Mouse (Mus musculus): ENCODE results near the gene Txn1. TPM values are rescaled to one million over a fixed set of nuclear protein-coding genes. Genes with fewer than 3 reads are reported as not detected.

Gene Txn1
- 10 to 100 TPM; 59.0 to 75.2 (median 65.4) TPM for total RNA-seq (2022)

GRCm38 (mm10) chr4:57956029-57956960 lies at the start of gene Txn1:
Gene Txn1 (minus strand): TSS chr4:57956411.
- peak; percentile 97 to 98 for DNase-seq (ENCODE audit: low spot score in 2 of 2)

DNA sequence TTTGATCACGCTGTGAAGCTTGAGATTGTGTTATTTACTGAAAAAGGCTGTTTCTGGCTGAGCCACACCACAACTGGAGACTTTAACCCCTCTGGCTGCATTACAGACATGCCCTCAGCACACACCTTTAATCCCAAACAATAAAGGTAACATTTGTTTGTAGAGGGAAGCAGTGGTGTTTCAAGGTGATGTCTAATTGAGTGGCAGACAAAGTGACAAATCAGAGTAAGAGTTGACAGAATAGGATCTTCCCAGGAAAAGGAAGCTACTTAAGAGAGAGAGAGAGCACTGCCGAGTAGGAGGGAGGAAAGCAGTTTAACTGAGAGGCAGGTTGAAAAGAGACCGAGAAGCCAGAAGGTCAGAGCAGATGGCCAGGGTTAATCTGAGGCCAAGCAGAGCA lies 47.3 kb upstream of the Txn1 start:
- DNase-seq (ENCODE audit: low spot score in 2 of 2) = no peak

GRCm38 (mm10) chr4:57991425-57991824 lies 35.2 kb upstream of the Txn1 start:
- no peak for DNase-seq (ENCODE audit: low spot score in 2 of 2)

DNA sequence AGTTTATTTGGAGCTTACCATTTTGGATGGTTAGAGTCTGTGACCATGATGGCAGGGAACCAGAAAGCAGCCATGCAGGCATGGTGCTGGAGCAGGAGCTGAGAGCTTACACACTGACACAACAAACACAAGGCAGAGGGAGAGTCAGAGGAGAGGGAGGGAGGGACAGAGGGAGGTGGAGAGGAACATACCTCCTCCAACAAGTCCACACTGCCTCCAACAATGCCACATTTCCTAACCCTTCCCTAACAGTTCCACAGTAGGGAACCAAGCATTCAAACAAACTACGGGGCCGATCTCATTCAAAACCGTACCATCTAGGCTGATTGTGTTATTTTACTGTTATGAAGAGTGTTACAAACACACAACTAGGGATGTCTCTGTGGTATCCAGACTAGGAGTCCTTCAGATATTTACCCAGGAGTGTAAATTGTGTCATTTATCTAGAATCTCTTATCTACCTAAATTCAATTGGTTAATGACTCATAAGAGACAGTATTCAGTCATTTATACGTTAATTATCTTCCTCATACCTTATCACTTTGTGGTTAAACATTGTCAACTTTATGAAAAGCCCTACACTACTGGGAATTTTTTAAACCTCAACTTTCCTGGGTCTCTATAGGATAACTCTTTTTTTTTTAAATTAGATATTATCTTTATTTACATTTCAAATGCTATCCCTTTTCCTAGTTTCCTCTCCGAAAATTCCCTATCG lies 18.3 kb upstream of the Txn1 start:
- no peak for DNase-seq (ENCODE audit: low spot score in 2 of 2)

- no peak for DNase-seq (ENCODE audit: low spot score in 2 of 2)
Observed at GRCm38 (mm10) chr4:57973592-57974268, 17.5 kb upstream of the Txn1 start.

GRCm38 (mm10) chr4:57970285-57970684 lies 14.1 kb upstream of the Txn1 start:
- DNase-seq (ENCODE audit: low spot score in 2 of 2) = no peak

DNA sequence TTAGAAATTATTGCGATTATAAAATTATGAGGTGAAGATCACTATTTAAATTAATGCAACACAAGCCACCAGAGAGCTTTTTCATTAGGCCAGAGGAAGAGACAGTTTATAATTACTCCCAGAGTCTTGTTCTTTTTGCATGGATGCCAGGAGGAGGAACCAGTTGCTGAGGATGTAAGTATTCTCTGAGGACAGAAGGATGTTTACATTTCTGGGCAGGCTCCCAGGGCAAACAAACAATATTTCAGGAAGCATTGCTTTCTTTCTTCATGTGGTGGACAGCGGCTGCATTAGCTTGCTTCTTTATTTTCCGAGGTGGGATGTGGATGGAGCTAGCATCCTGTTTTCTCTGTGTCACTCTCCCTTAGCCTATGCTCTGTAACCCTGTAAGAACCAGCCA lies 11.0 kb upstream of the Txn1 start:
- no peak for DNase-seq (ENCODE audit: low spot score in 2 of 2)

DNA sequence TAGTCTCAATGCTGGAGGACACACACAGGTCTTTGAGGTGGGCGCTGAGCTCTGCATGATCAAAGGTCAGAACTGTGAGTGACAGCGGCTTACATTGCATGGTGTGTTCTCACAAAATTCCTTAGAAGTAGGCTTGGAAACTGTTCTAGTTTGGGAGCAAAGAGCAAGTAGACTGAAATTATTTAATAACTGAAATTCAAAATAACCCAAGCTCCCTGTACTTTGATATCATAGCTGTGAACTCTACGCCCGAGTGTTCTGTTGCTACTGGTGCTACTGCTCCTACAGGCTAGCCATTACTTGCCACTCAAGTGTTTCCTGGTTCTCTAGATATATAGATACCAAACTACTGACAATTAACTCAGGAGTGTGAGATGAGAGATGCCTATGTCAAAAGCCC lies 9.3 kb upstream of the Txn1 start:
- DNase-seq (ENCODE audit: low spot score in 2 of 2) = no peak

DNA sequence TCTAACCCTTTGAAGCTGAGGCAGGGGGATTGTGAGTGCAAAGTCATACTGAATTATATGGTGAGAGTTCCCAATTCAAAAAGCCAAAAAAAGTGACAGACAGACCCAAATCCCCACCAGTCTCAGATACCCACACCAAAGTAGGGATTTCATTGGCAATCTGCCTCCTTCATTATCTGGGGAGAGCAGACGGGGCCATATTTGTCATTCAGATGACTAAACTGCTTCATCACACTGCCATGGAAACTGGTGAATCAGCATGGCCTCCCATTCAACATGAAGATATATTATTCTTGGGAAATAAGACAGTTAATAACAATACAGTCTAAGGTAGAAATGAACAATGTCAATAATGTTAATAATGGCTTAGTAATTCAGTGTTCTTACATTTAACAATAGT lies 7.9 kb upstream of the Txn1 start:
- no peak for DNase-seq (ENCODE audit: low spot score in 2 of 2)

- no peak for DNase-seq (ENCODE audit: low spot score in 2 of 2)
Observed at GRCm38 (mm10) chr4:57959056-57959455, 2.8 kb upstream of the Txn1 start.

DNA sequence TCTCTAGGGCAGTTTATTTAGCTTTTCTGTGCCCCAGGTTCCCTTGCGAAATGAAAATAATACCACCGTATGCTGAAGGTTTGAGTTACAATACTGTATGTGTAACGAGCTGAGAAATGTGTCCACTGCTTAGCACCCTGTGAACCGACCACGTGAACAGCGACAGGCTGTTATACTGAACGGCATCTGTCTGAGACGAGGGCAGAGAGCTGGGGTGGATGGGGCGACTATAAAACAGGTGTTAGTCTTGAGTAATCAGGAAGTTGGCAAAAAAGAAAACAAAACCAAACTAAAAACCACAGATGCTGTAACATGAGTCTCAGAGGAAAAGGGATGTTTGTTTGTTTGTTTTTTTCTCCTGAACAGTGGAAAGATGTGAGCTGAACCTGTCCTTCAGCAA lies 1.9 kb upstream of the Txn1 start:
- DNase-seq (ENCODE audit: low spot score in 2 of 2) = no peak

DNA sequence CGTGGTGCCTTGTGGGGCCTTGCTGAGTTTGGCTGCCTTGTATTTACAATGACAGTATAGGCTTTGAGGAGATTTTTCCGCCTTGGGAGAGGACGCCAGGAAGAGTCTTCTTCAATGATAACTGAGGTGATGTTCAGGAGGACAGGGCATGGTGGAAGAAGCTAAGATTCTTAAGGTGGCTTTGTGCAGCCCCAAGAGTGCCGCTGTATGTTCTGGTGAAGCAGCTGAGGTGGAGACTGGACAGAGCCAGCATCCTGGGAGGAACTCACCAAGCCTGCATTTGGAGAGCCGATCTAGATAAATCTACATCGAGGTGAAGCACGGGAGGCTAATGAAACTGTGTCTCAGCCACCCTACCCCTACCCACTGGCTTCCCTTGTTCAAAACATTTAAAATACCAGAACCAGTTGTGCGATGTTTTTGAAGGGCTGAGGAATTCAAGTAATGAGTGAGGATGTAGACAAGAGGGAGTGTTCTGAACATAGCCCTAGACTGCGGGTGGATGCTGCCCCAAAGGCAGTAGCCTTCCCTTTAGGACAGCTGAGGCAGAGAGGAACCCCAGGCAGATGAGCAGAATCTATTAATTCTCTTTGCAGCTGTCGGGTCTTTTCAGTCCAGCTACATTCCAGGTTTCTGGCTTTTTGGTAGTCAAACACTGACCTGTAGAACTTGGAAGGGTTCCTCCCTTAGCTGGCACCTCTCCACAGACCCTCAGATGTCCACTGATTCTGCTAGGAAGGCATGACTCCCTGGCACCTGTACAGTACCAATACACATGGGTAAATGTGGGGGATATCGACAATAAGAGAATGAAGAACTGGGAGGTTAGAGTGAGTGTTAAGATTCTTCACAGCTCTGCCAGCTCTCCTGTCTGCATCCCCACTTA lies 1.2 kb upstream of the Txn1 start:
- DNase-seq (ENCODE audit: low spot score in 2 of 2) = no peak

- DNase-seq (ENCODE audit: low spot score in 2 of 2) = peak; percentile 35 to 61
Observed at GRCm38 (mm10) chr4:57955544-57955958, 660 bp downstream of the Txn1 start.

DNA sequence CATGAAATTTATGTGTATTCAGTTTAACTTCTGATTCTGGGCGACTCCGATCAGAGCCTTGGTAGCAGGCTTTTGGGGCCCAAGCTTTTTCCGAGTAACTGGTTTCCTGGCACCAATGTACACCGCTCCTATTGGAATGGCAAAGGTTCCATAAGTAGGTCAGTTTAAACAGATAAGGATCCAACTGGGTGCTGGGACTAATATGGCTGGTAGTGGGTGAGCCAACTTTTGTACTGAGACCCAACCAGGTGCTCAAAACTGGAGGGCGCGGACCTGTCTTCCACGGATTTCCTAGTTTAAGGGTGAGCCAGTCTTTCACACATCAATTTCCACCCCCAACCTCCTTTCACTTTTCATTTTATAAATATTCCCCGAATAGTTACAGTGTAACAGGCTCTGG lies 1.2 kb downstream of the Txn1 start:
- DNase-seq (ENCODE audit: low spot score in 2 of 2) = no peak

DNA sequence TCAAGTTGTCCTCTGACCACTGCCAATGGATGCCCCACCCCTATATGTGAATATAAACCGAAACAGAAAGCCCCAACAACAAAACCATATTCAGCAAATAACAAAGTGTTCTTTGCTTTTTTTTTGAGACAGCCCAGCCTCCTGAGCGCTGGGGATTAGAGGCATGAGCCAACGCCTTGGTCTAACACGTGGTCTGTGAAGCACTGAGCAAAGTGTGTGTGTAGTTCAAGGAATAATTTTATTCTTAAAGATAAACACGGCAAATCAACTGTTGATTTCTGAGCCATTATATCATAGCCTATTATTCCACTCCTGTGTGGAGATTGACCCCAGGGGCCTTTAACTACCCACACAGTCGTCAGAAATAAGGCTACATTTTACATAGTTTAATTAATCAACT lies 1.6 kb downstream of the Txn1 start:
- no peak for DNase-seq (ENCODE audit: low spot score in 2 of 2)

GRCm38 (mm10) chr4:57953796-57954195 lies 2.4 kb downstream of the Txn1 start:
- no peak for DNase-seq (ENCODE audit: low spot score in 2 of 2)

DNA sequence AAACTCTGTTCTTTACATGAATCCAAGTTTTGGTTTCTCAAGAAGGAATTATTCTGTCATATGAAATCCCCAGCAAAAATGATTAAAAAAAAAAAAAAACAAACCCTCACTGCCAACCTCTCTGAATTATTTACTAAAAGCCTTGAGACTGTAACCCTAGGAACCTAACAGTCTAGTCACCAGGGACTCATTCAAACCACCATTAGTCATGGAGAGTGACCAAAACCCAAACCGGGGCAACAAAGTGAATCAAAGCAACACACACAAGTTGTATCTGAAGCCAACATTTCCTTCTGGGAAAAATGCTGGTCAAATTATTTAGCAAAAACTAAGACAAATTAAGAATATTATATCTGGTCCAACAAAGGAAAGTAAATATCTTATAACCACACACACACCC lies 3.3 kb downstream of the Txn1 start:
- no peak for DNase-seq (ENCODE audit: low spot score in 2 of 2)

- DNase-seq (ENCODE audit: low spot score in 2 of 2) = no peak
Observed at GRCm38 (mm10) chr4:57952416-57952815, 3.8 kb downstream of the Txn1 start.

DNA sequence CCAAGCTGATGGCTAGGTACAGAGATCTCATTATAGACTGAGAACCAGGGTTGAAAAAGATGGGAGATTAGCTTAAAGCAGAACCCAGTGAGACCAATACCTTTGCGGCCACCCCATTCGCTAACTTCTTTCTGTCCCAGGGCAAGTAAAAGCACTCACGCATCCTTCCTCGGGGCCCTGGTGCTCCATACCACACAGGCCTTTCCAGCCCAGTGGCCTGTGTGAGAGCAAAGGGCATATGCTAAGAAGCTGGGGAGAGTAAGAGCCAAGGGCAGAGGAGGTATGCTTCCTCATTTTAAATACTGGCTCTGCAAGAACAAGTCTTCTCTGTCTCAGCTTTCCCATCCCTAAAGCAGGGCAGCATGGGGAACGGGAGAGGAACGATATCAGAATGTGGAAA lies 6.3 kb downstream of the Txn1 start:
- DNase-seq (ENCODE audit: low spot score in 2 of 2) = no peak

GRCm38 (mm10) chr4:57947476-57947875 lies 8.7 kb downstream of the Txn1 start:
- no peak for DNase-seq (ENCODE audit: low spot score in 2 of 2)

- no peak for DNase-seq (ENCODE audit: low spot score in 2 of 2)
Observed at GRCm38 (mm10) chr4:57947036-57947435, 9.2 kb downstream of the Txn1 start.

All from gastrocnemius, adult 8-10 months (tissue).